Mouse (Mus musculus) liver, embryonic 14.5 days (tissue): ENCODE results near the gene Gyg. TPM values are rescaled to one million over a fixed set of nuclear protein-coding genes. Genes with fewer than 3 reads are reported as not detected.
A peak's percentile ranks its signal among the peaks of the same experiment; 100 is the strongest.

ENCODE experiments used
- ATAC-seq: fragments of 200-750 bp; cut with Nextera tagmentation; 2 replicates; pipeline ENCODE4 v1.8.0; 2017; ENCODE audit warnings: moderate number of reproducible peaks, mild to moderate bottlenecking, moderate library complexity; ENCODE audit not compliant: insufficient read depth
- DNase-seq, 3 experiments: peaks; one replicate each; pipeline ENCODE4 v3.0.0-alpha.2; 2012 to 2013; ENCODE audit warnings: low read depth in 3 of 3, low spot score in 3 of 3
- H3K27ac ChIP-seq: fragments of 300-500 bp; sonication (generic); 2 replicates; pipeline ENCODE4 v1.5.1; 2014; ENCODE audit warnings: moderate library complexity, mild to moderate bottlenecking, control low read depth, inconsistent platforms
- H3K27me3 ChIP-seq: fragments of 300-500 bp; sonication (generic); 2 replicates; pipeline ENCODE4 v1.6.1; 2014; ENCODE audit warnings: mild to moderate bottlenecking, low read length, moderate library complexity; ENCODE audit not compliant: control insufficient read depth, insufficient read depth
- H3K36me3 ChIP-seq: fragments of 300-500 bp; sonication (generic); replicated peaks from 2 replicates; pipeline ENCODE4 v1.6.1; 2014; ENCODE audit warnings: low read depth; ENCODE audit not compliant: control insufficient read depth, insufficient read depth
- H3K4me1 ChIP-seq, 2 experiments: fragments of 200-500 bp in 1 of 2; fragments of 300-500 bp in 1 of 2; sonication (generic) in 1 of 2; replicated peaks; 2 replicates each; pipeline ENCODE4 v1.6.1; 2012 to 2014; ENCODE audit warnings: antibody characterized with exemption in 1 of 2, inconsistent platforms in 1 of 2, low read length in 1 of 2; ENCODE audit not compliant: control insufficient read depth in 2 of 2, insufficient read depth in 2 of 2
- H3K4me2 ChIP-seq: fragments of 300-500 bp; sonication (generic); 2 replicates; pipeline ENCODE4 v1.6.1; 2014; ENCODE audit warnings: low read depth, mild to moderate bottlenecking, control low read depth, moderate library complexity
- H3K4me3 ChIP-seq, 2 experiments: fragments of 200-500 bp in 1 of 2; fragments of 300-500 bp in 1 of 2; sonication (generic) in 1 of 2; 2 replicates each; pipeline ENCODE4 v1.5.1; 2012 to 2014; ENCODE audit warnings: low read depth in 2 of 2, low read length in 2 of 2, mild to moderate bottlenecking in 2 of 2, control low read depth in 1 of 2, inconsistent platforms in 1 of 2, moderate library complexity in 1 of 2; ENCODE audit not compliant: insufficient read depth in 1 of 2
- H3K9ac ChIP-seq: fragments of 300-500 bp; sonication (generic); replicated peaks from 2 replicates; pipeline ENCODE4 v1.6.1; 2014; ENCODE audit warnings: mild to moderate bottlenecking, control low read depth, moderate library complexity
- H3K9me3 ChIP-seq: fragments of 300-500 bp; sonication (generic); 2 replicates; pipeline ENCODE4 v1.6.1; 2016; ENCODE audit warnings: low read length, mixed read lengths; ENCODE audit not compliant: control insufficient read depth
- CTCF ChIP-seq: IDR thresholded peaks from 2 replicates; pipeline ENCODE4 v1.5.1; 2016; ENCODE audit warnings: antibody characterized with exemption, low read depth, control low read depth
- EP300 ChIP-seq: IDR thresholded peaks from 2 replicates; pipeline ENCODE4 v1.6.1; 2016; ENCODE audit warnings: antibody characterized with exemption, low read depth
- WGBS: fragments of 180-500 bp; shearing (Covaris S2); extraction: QIAGEN DNeasy Blood & Tissue Kit; methylation state at CpG from one replicate; pipeline ENCODE4 v1.1.7; 2014; ENCODE audit not compliant: insufficient replicate concordance; 5-methylcytosine and 5-hydroxymethylcytosine counted together
- polyA plus RNA-seq, 2 experiments: library from polyadenylated mRNA; depleted of rRNA in 1 of 2; stranded (reverse) in 1 of 2; unstranded in 1 of 2; fragments of >200 nt; fragmentation: Nextera tagmentation in 1 of 2; extraction: Ambion mirVana in 1 of 2; gene quantifications; 2 replicates each; pipeline versions ENCODE4 v1.2.1 to v1.2.3; 2012 to 2014

Gyg gene
- polyA plus RNA-seq, 2 experiments = 11.2 to 22.5 TPM

GRCm38 (mm10) chr3:20167487-20167886 lies 12.4 kb upstream of the Gyg start:
- H3K4me1 ChIP-seq = no peaks in the 10 kb centered on the region
- no peaks in the 10 kb centered on the region for H3K27me3 ChIP-seq
- no peak overlapping the region for H3K27ac ChIP-seq
- TF ChIP-seq EP300 (no peak), CTCF (no peak)
- no peak overlapping the region for H3K9ac ChIP-seq
- ATAC-seq (no peak), DNase-seq (no peak)
- H3K4me3 ChIP-seq = no peak overlapping the region
- WGBS = 72% methylated on average over 1 of the region's 1 CpGs
- no peaks in the 10 kb centered on the region for H3K9me3 ChIP-seq
- no peaks in the 10 kb centered on the region for H3K36me3 ChIP-seq
- no peak overlapping the region for H3K4me2 ChIP-seq

DNA sequence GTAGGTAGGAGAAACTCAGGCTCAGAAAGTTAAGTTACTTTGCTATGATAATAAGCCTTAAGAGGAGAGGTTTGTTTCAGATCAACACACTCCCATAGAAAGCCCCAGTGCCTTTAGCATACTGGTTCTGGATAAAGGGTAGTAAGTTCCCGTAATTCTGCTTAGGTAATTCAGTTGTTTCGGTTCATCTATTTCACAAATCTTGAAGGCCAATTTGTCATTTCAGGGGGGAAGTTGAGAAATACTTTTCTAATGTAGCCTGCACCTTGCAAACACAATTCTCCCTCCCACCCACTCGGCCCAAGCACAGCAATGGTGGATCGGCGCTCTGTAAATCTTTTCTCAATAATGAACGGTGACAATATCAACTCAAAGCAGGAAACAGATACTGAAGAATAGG lies 359 bp upstream of the Gyg start:
- peaks cover 0 to 2% of the 10 kb centered on the region in 2 experiments; a peak in 3 of 4 replicates for H3K4me1 ChIP-seq
- H3K27me3 ChIP-seq = no peaks in the 10 kb centered on the region
- 43% methylated on average over 6 of the region's 6 CpGs for WGBS
- ATAC-seq (no peak), DNase-seq (peak in 1 of 3 experiments; percentile 9)
- peak overlapping the region in 1 of 2 experiments; percentile 78; a peak in 2 of 4 replicates for H3K4me3 ChIP-seq
- H3K27ac ChIP-seq = no peak overlapping the region
- no peak for TF ChIP-seq EP300
- no peak for TF ChIP-seq CTCF
- H3K4me2 ChIP-seq = peak overlapping the region; percentile 83
- H3K9ac ChIP-seq = no peak overlapping the region; the same call in 1 of the 2 replicates
- H3K36me3 ChIP-seq = no peaks in the 10 kb centered on the region
- H3K9me3 ChIP-seq = no peaks in the 10 kb centered on the region

DNA sequence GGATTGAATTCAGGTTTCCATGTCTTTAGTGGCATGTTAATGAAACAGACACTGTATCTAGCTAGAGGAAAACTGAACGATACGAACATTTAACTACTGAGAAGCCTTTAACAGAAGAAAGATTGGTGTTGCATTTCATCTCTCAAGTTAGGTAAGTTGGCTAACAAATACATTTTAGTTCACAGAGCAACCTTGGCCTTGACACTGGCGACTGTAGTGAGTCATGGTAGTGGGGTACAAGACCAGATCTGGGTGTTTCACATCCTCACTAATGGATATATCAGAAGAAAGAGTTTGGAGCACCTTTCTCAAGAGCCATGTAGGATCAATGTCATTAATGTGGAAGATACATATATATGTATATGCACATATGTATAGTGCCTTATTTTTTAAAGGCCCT lies 3.5 kb downstream of the Gyg start:
- Histone ChIP-seq H3K36me3 (no peaks in the 10 kb centered on the region; the same call in none of the 2 replicates), H3K4me2 (no peak overlapping the region), H3K4me3 (no peak overlapping the region), H3K27ac (no peak overlapping the region), H3K9ac (no peak overlapping the region), H3K9me3 (no peaks in the 10 kb centered on the region), H3K4me1 (peaks cover 0 to 2% of the 10 kb centered on the region in 2 experiments; a peak in 3 of 4 replicates), H3K27me3 (no peaks in the 10 kb centered on the region)
- no peak for TF ChIP-seq CTCF
- TF ChIP-seq EP300 = no peak
- 71% methylated on average over 3 of the region's 3 CpGs for WGBS
- DNase-seq = no peak
- no peak for ATAC-seq

DNA sequence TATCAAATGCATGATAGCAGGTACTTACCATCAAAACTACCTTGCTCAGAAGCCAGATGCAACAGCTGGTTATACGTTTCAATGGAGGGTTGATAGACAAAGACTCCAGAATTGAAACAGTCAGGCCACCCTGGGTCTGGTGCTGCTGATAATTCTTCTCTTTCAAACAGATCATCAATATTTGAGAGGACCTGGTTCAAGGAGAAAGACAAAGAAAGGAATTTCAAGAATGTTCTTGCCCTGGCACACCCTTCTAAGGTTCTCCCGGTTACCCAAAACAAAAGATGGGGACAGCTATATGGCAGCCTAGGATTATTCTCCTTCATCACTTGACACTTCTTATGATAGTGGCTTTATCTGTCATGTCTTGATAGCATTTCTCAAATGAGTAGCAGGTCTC lies 4.6 kb downstream of the Gyg start:
- Histone ChIP-seq H3K4me1 (no peaks in the 10 kb centered on the region; a peak in 3 of 4 replicates), H3K9ac (no peak overlapping the region), H3K9me3 (no peaks in the 10 kb centered on the region), H3K36me3 (no peaks in the 10 kb centered on the region; the same call in none of the 2 replicates), H3K27ac (no peak overlapping the region), H3K27me3 (no peaks in the 10 kb centered on the region), H3K4me2 (no peak overlapping the region), H3K4me3 (no peak overlapping the region)
- WGBS = 68% methylated on average over 2 of the region's 2 CpGs
- DNase-seq = no peak
- no peak for TF ChIP-seq EP300
- TF ChIP-seq CTCF = no peak
- ATAC-seq = no peak

DNA sequence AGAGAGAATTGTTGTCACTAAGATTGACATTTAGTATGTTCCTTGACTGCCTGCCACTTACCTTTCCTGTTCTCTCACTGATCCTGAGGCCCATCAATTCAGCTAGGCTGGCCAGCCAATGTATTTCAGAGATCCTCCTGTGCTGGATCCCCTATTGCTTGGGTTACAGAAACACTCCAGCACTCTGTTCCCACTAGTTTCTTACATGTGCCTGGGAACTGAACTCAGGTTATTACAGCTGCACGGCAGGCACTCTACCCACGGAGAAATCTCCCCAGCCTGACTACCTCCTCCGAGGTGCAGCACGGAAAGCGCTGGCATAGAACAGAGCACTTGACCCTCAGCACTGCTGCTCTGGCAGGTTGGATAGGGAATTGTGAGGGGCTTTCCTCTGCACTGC lies 7.5 kb downstream of the Gyg start:
- Histone ChIP-seq H3K9ac (no peak overlapping the region), H3K36me3 (no peaks in the 10 kb centered on the region; the same call in none of the 2 replicates), H3K9me3 (no peaks in the 10 kb centered on the region), H3K4me1 (no peaks in the 10 kb centered on the region), H3K27ac (no peak overlapping the region), H3K4me2 (no peak overlapping the region), H3K4me3 (no peak overlapping the region), H3K27me3 (no peaks in the 10 kb centered on the region)
- no peak for TF ChIP-seq EP300
- no peak for TF ChIP-seq CTCF
- DNase-seq = no peak
- ATAC-seq = no peak
- 85% methylated on average over 5 of the region's 5 CpGs for WGBS
